Mouse (Mus musculus) heart, adult 10 weeks (tissue): Measurements from ENCODE around the gene Gja10. TPM values are rescaled to one million over a fixed set of nuclear protein-coding genes. Genes with fewer than 3 reads are reported as not detected.

Experiments
- polyA plus RNA-seq: library from polyadenylated mRNA; stranded (reverse); fragments of 350-450 nt; fragmentation: Illumina TruSeq; extraction: RNeasy Lipid Tissue Mini Kit (QIAGEN cat#74804); gene quantifications from one replicate; pipeline ENCODE4 v1.2.3, GENCODE M21; 2014; ENCODE audit warnings: low read depth, low replicate concordance

Gene Gja10
- polyA plus RNA-seq: not detected

GRCm38 (mm10) chr4:32602660-32603059 lies at the start of gene Gja10:
Gene Gja10, minus strand, starts transcription at chr4:32602760.

GRCm38 (mm10) chr4:32615034-32615881 lies 12.7 kb upstream of the Gja10 start, which contains the start of gene Casp8ap2:
Gene Casp8ap2, plus strand, starts transcription at chr4:32615451.

Other genes starting within 250 kb of the Gja10 start
- 3.3 TPM for gene Casp8ap2, start 12.7 kb upstream of the Gja10 start, polyA plus RNA-seq
- gene Mdn1, start 54.4 kb upstream of the Gja10 start, polyA plus RNA-seq: 6.3 TPM
- 75.7 TPM for gene Lyrm2, start 197.5 kb upstream of the Gja10 start, polyA plus RNA-seq